In the genomic region with DNA sequence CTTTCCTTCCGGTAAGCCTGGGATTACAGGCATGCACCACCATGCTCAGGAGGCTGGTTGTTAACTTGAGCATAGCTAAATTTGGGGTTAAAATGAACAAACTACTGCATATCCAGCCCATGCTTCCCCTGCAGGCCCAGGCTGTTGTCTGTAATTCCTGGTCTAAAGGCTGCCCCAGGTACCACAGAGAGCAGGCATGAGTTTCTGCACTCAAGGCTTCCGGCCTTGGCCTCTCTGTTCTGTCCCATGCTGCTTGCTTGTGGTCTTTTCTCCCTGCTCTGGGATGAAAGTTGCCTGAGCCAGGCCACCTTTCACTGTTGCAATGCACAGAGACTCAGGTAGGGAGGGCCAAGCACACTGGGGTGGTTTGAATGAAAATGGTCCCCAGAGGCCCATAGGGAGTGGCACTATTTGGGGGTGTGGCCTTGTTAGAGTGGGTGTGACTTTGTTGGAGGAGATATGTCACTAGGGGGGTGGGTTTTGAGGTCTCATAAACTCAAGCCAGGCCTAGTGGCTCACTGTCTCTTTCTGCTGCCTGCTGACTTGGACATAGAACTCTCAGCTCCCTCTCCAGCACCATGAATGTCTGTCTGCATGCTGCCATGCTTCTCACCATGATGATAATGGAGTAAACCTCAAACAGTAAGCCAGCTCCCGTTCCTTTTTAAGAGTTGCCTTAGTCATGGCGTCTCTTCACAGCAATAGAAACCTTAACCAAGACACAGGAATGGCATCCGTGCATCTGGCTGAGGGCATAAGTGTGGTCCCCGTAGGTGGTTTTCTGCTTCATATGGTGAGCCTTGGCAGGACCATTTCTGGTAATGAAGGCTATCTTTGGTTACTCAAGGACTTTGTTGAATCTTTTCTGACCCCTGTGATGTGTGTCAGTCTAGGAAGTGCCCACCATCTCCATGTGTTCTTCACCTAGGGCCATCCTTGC, we compare ENCODE assay signal across 28 mouse cellular contexts.
DNase-seq lines count a peak whose midpoint lies in the region; ATAC-seq and TF ChIP-seq lines count a peak whose summit lies in the region.
"Had no signal": no experiment of that assay in that cellular context is flagged by ENCODE, and none has a peak within 500 bp of the region (broad histone marks: within the 10 kb centered on the region; RNA-seq: fewer than 3 reads in every experiment).

No protein-coding gene starts in this region.

- H3K79me2 ChIP-seq in heart, adult 2 months (replicated peaks; ENCODE audit: control insufficient read depth, insufficient read depth, low read length), result no peaks in the 10 kb centered on the region

- no peak overlapping the region for H3K4me2 ChIP-seq in heart, embryonic 11.5 days
- no peak overlapping the region for H3K4me2 ChIP-seq in liver, embryonic 13.5 days
- H3K4me2 ChIP-seq: embryonic facial prominence, embryonic 12.5 days; embryonic facial prominence, embryonic 15.5 days; heart, embryonic 12.5 days; heart, embryonic 15.5 days; hindbrain, embryonic 13.5 days had no signal

- ATAC-seq in heart, embryonic 11.5 days (replicated peaks; ENCODE audit: insufficient number of reproducible peaks, low FRiP score, low TSS enrichment), result 0 out of 2 replicates have a peak, but pooled peaks have one; percentile 26
- ATAC-seq in liver, embryonic 13.5 days (ENCODE audit: low read depth), result peak; percentile 45; the same call in 1 of the 2 replicates
- ATAC-seq: forebrain, embryonic 14.5 days; forebrain, postnatal 0 days; hindbrain, embryonic 16.5 days had no signal

- no peaks in the 10 kb centered on the region for H3K9me3 ChIP-seq in heart, embryonic 11.5 days (replicated peaks; ENCODE audit: control insufficient read depth, low read length)
- no peaks in the 10 kb centered on the region for H3K9me3 ChIP-seq in liver, embryonic 13.5 days (replicated peaks)
- H3K9me3 ChIP-seq: embryonic facial prominence, embryonic 12.5 days; embryonic facial prominence, embryonic 15.5 days; heart, embryonic 12.5 days; heart, embryonic 15.5 days; hindbrain, embryonic 10.5 days; hindbrain, embryonic 13.5 days had no signal

- WGBS in heart, embryonic 11.5 days (ENCODE audit: insufficient replicate concordance), result 86% methylated on average over 6 of the region's 6 CpGs
- 97% methylated on average over 6 of the region's 6 CpGs for WGBS in heart, adult 2 months
- 85% methylated on average over 6 of the region's 6 CpGs for WGBS in liver, embryonic 13.5 days (ENCODE audit: insufficient replicate concordance)

- no peak for TF ChIP-seq EP300 in heart, adult 2 months (IDR thresholded peaks at IDR 0.05; ENCODE audit: insufficient read depth, low read depth, low read length)

- peaks cover 3% of the 10 kb centered on the region; the same call in 1 of the 2 replicates for H3K27me3 ChIP-seq in heart, embryonic 11.5 days (ENCODE audit: control insufficient read depth, insufficient read depth, low read length)
- no peaks in the 10 kb centered on the region for H3K27me3 ChIP-seq in heart, adult 2 months (ENCODE audit: control insufficient read depth, insufficient read depth, low read length)
- H3K27me3 ChIP-seq in liver, embryonic 13.5 days, result no peaks in the 10 kb centered on the region
- H3K27me3 ChIP-seq: CH12.LX; embryonic facial prominence, embryonic 12.5 days; embryonic facial prominence, embryonic 15.5 days; hindbrain, embryonic 13.5 days had no signal

- DNase-seq in heart, adult 2 months, result no peak
- peak; percentile 71 for DNase-seq in ES-CJ7 (ENCODE audit: low read depth, low spot score)
- DNase-seq in ZHBTc4 (ENCODE audit: low read depth, low spot score), result peak; percentile 80
- DNase-seq in liver, embryonic 13.5 days, result no peak
- DNase-seq in thymus, adult 18-20 months, result no peak
- no peak for DNase-seq in Muller cell, postnatal 12 days (ENCODE audit: inconsistent ontology term)
- DNase-seq: adrenal gland, adult 2 months; adrenal gland, postnatal 14 days; B cell, adult 2 months; cerebellum, adult 11 months; cerebellum, adult 2 months; cerebellum, adult 9-11 months; cerebellum, postnatal 25 days; forebrain, postnatal 0 days; gastrocnemius, adult 2 months; gastrocnemius, postnatal 14 days; heart, postnatal 10 days; heart, postnatal 36 days had no signal

- intact Hi-C loops in heart, adult 2 months (cut with DNase I), result no loop called here

- H3K9ac ChIP-seq in heart, embryonic 11.5 days (ENCODE audit: low read depth, low read length), result no peak overlapping the region
- no peak overlapping the region for H3K9ac ChIP-seq in heart, adult 2 months (ENCODE audit: low read depth, low read length)
- no peak overlapping the region for H3K9ac ChIP-seq in liver, embryonic 13.5 days
- H3K9ac ChIP-seq: embryonic facial prominence, embryonic 12.5 days; embryonic facial prominence, embryonic 15.5 days; forebrain, postnatal 0 days; heart, embryonic 12.5 days; heart, embryonic 15.5 days; hindbrain, embryonic 13.5 days had no signal

- H3K4me1 ChIP-seq in heart, embryonic 11.5 days (ENCODE audit: control insufficient read depth, insufficient read depth, low read length), result no peaks in the 10 kb centered on the region
- peaks cover 3% of the 10 kb centered on the region; the same call in 1 of the 2 replicates for H3K4me1 ChIP-seq in heart, adult 2 months (ENCODE audit: control insufficient read depth, insufficient read depth, low read length)
- peaks cover 47% of the 10 kb centered on the region for H3K4me1 ChIP-seq in liver, embryonic 13.5 days (replicated peaks)

- no peak for TF ChIP-seq POLR2A in heart, adult 2 months (IDR thresholded peaks at IDR 0.05; ENCODE audit: insufficient read depth, low read depth, low read length)

- no peak overlapping the region for H3K4me3 ChIP-seq in heart, embryonic 11.5 days (ENCODE audit: low read depth, low read length)
- H3K4me3 ChIP-seq in heart, adult 2 months, result no peak overlapping the region
- no peak overlapping the region for H3K4me3 ChIP-seq in liver, embryonic 13.5 days (replicated peaks)
- H3K4me3 ChIP-seq: embryonic facial prominence, embryonic 12.5 days; embryonic facial prominence, embryonic 15.5 days; gastrocnemius, adult 2 months; heart, embryonic 12.5 days; heart, embryonic 15.5 days; hindbrain, embryonic 10.5 days; hindbrain, embryonic 13.5 days had no signal

- TF ChIP-seq CTCF in heart, adult 2 months (IDR thresholded peaks at IDR 0.05), result no peak

- H3K36me3 ChIP-seq in heart, embryonic 11.5 days (ENCODE audit: control insufficient read depth, insufficient read depth, low read length), result no peaks in the 10 kb centered on the region
- H3K36me3 ChIP-seq in heart, adult 2 months (ENCODE audit: control insufficient read depth, insufficient read depth, low read length), result no peaks in the 10 kb centered on the region
- no peaks in the 10 kb centered on the region for H3K36me3 ChIP-seq in liver, embryonic 13.5 days
- H3K36me3 ChIP-seq: embryonic facial prominence, embryonic 12.5 days; embryonic facial prominence, embryonic 15.5 days; heart, embryonic 12.5 days; heart, embryonic 15.5 days; hindbrain, embryonic 10.5 days; hindbrain, embryonic 13.5 days had no signal

- no peak overlapping the region for H3K27ac ChIP-seq in heart, embryonic 11.5 days (ENCODE audit: low read depth, low read length)
- H3K27ac ChIP-seq in heart, adult 2 months, result no peak overlapping the region
- H3K27ac ChIP-seq in liver, embryonic 13.5 days, result no peak overlapping the region
- H3K27ac ChIP-seq: embryonic facial prominence, embryonic 12.5 days; embryonic facial prominence, embryonic 15.5 days; heart, embryonic 15.5 days; hindbrain, embryonic 13.5 days had no signal

Comparison
In these comparisons a context has a peak if more than half of its experiments do, and no peak if none do; other contexts are left out.
1. DNase-seq: peak in ES-CJ7 (single experiment) and ZHBTc4 (single experiment); none in heart, adult 2 months (0 of 2), liver, embryonic 13.5 days (single experiment), thymus, adult 18-20 months (0 of 2) and Muller cell, postnatal 12 days (single experiment).